Mouse (Mus musculus): Measurements from ENCODE around the gene Bmpr2. TPM values are rescaled to one million over a fixed set of nuclear protein-coding genes. Genes with fewer than 3 reads are reported as not detected.

Bmpr2 gene
- polyA plus RNA-seq, 1 experiment from 2014 or later: 17.9 TPM

- no peak overlapping the region for H3K9ac ChIP-seq (replicated peaks; ENCODE audit: low read depth)
- H3K36me3 ChIP-seq (ENCODE audit: insufficient read depth, low read length): no peaks in the 10 kb centered on the region
- peaks cover 3% of the 10 kb centered on the region; the same call in 1 of the 2 replicates for H3K4me1 ChIP-seq (ENCODE audit: insufficient read depth, low read depth, low read length)
- H3K4me3 ChIP-seq (ENCODE audit: low read depth, low read length): no peak overlapping the region
- TF ChIP-seq EP300 (IDR thresholded peaks at IDR 0.05) (no peak), CTCF (IDR thresholded peaks at IDR 0.05) (no peak)
- WGBS: 11% methylated on average over 4 of the region's 4 CpGs
- H3K4me2 ChIP-seq (replicated peaks; ENCODE audit: low read depth, low read length): no peak overlapping the region
- no peak overlapping the region for H3K27ac ChIP-seq (ENCODE audit: low read length)
- H3K9me3 ChIP-seq (ENCODE audit: low read length): no peaks in the 10 kb centered on the region
- DNase-seq (ENCODE audit: low spot score) (peak; percentile 80), ATAC-seq (peak; percentile 87)
- H3K27me3 ChIP-seq (replicated peaks; ENCODE audit: insufficient read depth, low read length): no peaks in the 10 kb centered on the region
Observed at GRCm38 (mm10) chr1:59895456-59895855, 132.3 kb downstream of the Bmpr2 start.

- WGBS: 58% methylated on average over 5 of the region's 5 CpGs
- ATAC-seq (no peak), DNase-seq (ENCODE audit: low spot score) (no peak)
- H3K4me3 ChIP-seq (ENCODE audit: low read depth, low read length): no peak overlapping the region
- H3K27me3 ChIP-seq (replicated peaks; ENCODE audit: insufficient read depth, low read length): no peaks in the 10 kb centered on the region
- no peak overlapping the region for H3K27ac ChIP-seq (ENCODE audit: low read length)
- TF ChIP-seq CTCF (IDR thresholded peaks at IDR 0.05): no peak
- no peak for TF ChIP-seq EP300 (IDR thresholded peaks at IDR 0.05)
- H3K9me3 ChIP-seq (ENCODE audit: low read length): no peaks in the 10 kb centered on the region
- no peak overlapping the region for H3K9ac ChIP-seq (replicated peaks; ENCODE audit: low read depth)
- peaks cover 3% of the 10 kb centered on the region; the same call in 1 of the 2 replicates for H3K4me1 ChIP-seq (ENCODE audit: insufficient read depth, low read depth, low read length)
- H3K36me3 ChIP-seq (ENCODE audit: insufficient read depth, low read length): no peaks in the 10 kb centered on the region
- no peak overlapping the region for H3K4me2 ChIP-seq (replicated peaks; ENCODE audit: low read depth, low read length)
Observed at GRCm38 (mm10) chr1:59897147-59897798, 134.1 kb downstream of the Bmpr2 start.

GRCm38 (mm10) chr1:59899679-59900078 lies 136.5 kb downstream of the Bmpr2 start:
- Histone ChIP-seq H3K9ac (replicated peaks; ENCODE audit: low read depth) (no peak overlapping the region), H3K4me1 (ENCODE audit: insufficient read depth, low read depth, low read length) (peaks cover 3% of the 10 kb centered on the region; the same call in 1 of the 2 replicates), H3K36me3 (ENCODE audit: insufficient read depth, low read length) (no peaks in the 10 kb centered on the region), H3K4me2 (replicated peaks; ENCODE audit: low read depth, low read length) (no peak overlapping the region), H3K9me3 (ENCODE audit: low read length) (no peaks in the 10 kb centered on the region), H3K27me3 (replicated peaks; ENCODE audit: insufficient read depth, low read length) (no peaks in the 10 kb centered on the region), H3K4me3 (ENCODE audit: low read depth, low read length) (no peak overlapping the region), H3K27ac (ENCODE audit: low read length) (no peak overlapping the region)
- DNase-seq (ENCODE audit: low spot score): no peak
- no peak for ATAC-seq
- TF ChIP-seq CTCF (IDR thresholded peaks at IDR 0.05) (no peak), EP300 (IDR thresholded peaks at IDR 0.05) (no peak)
- 77% methylated on average over 2 of the region's 2 CpGs for WGBS

- H3K4me1 ChIP-seq (ENCODE audit: insufficient read depth, low read depth, low read length): no peaks in the 10 kb centered on the region
- no peak overlapping the region for H3K4me3 ChIP-seq (ENCODE audit: low read depth, low read length)
- TF ChIP-seq EP300 (IDR thresholded peaks at IDR 0.05): no peak
- TF ChIP-seq CTCF (IDR thresholded peaks at IDR 0.05): no peak
- no peaks in the 10 kb centered on the region for H3K27me3 ChIP-seq (replicated peaks; ENCODE audit: insufficient read depth, low read length)
- H3K36me3 ChIP-seq (ENCODE audit: insufficient read depth, low read length): no peaks in the 10 kb centered on the region
- H3K27ac ChIP-seq (ENCODE audit: low read length): 0 out of 2 replicates have a peak overlapping the region, but pooled peaks have one; percentile 23
- H3K9me3 ChIP-seq (ENCODE audit: low read length): no peaks in the 10 kb centered on the region
- WGBS: 85% methylated on average over 5 of the region's 5 CpGs
- no peak for DNase-seq (ENCODE audit: low spot score)
- no peak overlapping the region for H3K4me2 ChIP-seq (replicated peaks; ENCODE audit: low read depth, low read length)
- no peak overlapping the region for H3K9ac ChIP-seq (replicated peaks; ENCODE audit: low read depth)
- ATAC-seq: no peak
Observed at GRCm38 (mm10) chr1:59901082-59901876, 138.1 kb downstream of the Bmpr2 start.

- peak overlapping the region; percentile 52; the same call in 1 of the 2 replicates for H3K27ac ChIP-seq (ENCODE audit: low read length)
- H3K4me3 ChIP-seq (ENCODE audit: low read depth, low read length): no peak overlapping the region
- H3K27me3 ChIP-seq (replicated peaks; ENCODE audit: insufficient read depth, low read length): no peaks in the 10 kb centered on the region
- no peaks in the 10 kb centered on the region for H3K9me3 ChIP-seq (ENCODE audit: low read length)
- DNase-seq (ENCODE audit: low spot score) (peak; percentile 83), ATAC-seq (peak; percentile 91)
- H3K4me2 ChIP-seq (replicated peaks; ENCODE audit: low read depth, low read length): no peak overlapping the region
- no peaks in the 10 kb centered on the region for H3K4me1 ChIP-seq (ENCODE audit: insufficient read depth, low read depth, low read length)
- no peaks in the 10 kb centered on the region for H3K36me3 ChIP-seq (ENCODE audit: insufficient read depth, low read length)
- TF ChIP-seq EP300 (IDR thresholded peaks at IDR 0.05): peak; percentile 90
- no peak for TF ChIP-seq CTCF (IDR thresholded peaks at IDR 0.05)
- WGBS: 13% methylated on average over 3 of the region's 3 CpGs
- H3K9ac ChIP-seq (replicated peaks; ENCODE audit: low read depth): no peak overlapping the region
Observed at GRCm38 (mm10) chr1:59902634-59903033, 139.4 kb downstream of the Bmpr2 start.

- Histone ChIP-seq H3K4me1 (ENCODE audit: insufficient read depth, low read depth, low read length) (no peaks in the 10 kb centered on the region), H3K9ac (replicated peaks; ENCODE audit: low read depth) (no peak overlapping the region), H3K27me3 (replicated peaks; ENCODE audit: insufficient read depth, low read length) (no peaks in the 10 kb centered on the region), H3K4me3 (ENCODE audit: low read depth, low read length) (no peak overlapping the region), H3K4me2 (replicated peaks; ENCODE audit: low read depth, low read length) (no peak overlapping the region), H3K36me3 (ENCODE audit: insufficient read depth, low read length) (no peaks in the 10 kb centered on the region), H3K9me3 (ENCODE audit: low read length) (no peaks in the 10 kb centered on the region), H3K27ac (ENCODE audit: low read length) (no peak overlapping the region)
- DNase-seq (ENCODE audit: low spot score) (no peak), ATAC-seq (no peak)
- WGBS: 93% methylated on average over 6 of the region's 6 CpGs
- TF ChIP-seq CTCF (IDR thresholded peaks at IDR 0.05): no peak
- no peak for TF ChIP-seq EP300 (IDR thresholded peaks at IDR 0.05)
Observed at GRCm38 (mm10) chr1:59904630-59905295, 141.6 kb downstream of the Bmpr2 start.
